Comparison of ENCODE assay signal across 7 mouse cellular contexts in the genomic region with DNA sequence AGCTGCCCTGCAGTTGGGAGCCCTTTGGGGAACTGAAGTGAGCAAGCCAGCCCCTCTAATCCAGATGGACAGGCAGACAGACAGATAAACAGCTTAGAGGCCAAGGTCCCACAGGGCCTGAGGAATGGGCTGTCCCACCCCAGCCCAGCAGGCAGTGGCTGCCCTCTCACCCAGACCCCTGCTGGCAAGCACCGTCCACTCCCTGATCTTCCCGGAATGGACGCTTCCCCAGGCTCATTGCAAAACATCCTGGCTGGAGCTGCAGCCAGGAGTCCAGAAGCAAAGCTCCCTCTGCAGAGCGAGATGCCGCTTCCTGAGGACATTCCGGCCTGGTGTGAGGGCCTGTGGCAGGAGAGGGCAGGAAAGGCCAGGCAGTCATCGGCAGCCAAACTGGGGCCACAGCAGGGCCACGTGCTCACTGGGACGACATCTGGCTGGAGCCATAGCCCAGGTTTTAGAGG.
DNase-seq lines count a peak whose midpoint lies in the region; ATAC-seq and TF ChIP-seq lines count a peak whose summit lies in the region.

No protein-coding gene starts in this region.

- H3K27me3 ChIP-seq in heart, embryonic 15.5 days: no peaks in the 10 kb centered on the region
- no peaks in the 10 kb centered on the region for H3K27me3 ChIP-seq in kidney, postnatal 0 days (ENCODE audit: insufficient read depth, low read length)
- H3K27me3 ChIP-seq in stomach, embryonic 15.5 days (replicated peaks): no peaks in the 10 kb centered on the region

- H3K4me2 ChIP-seq in heart, embryonic 15.5 days: no peak overlapping the region
- no peak overlapping the region for H3K4me2 ChIP-seq in kidney, postnatal 0 days (ENCODE audit: low read length)
- H3K4me2 ChIP-seq in stomach, embryonic 15.5 days: peak overlapping the region; percentile 22

- TF ChIP-seq POLR2A in embryonic fibroblast, embryonic 13.5 days (IDR thresholded peaks at IDR 0.05; ENCODE audit: low read depth, low read length): 0 out of 2 replicates have a peak, but pooled peaks have one; percentile 44

- no peak for TF ChIP-seq CTCF in embryonic fibroblast, embryonic 13.5 days (IDR thresholded peaks at IDR 0.05; ENCODE audit: borderline replicate concordance, insufficient read depth, low read length)
- peak; percentile 56 for TF ChIP-seq CTCF in kidney, postnatal 0 days (IDR thresholded peaks at IDR 0.05; ENCODE audit: low read depth)

- H3K4me1 ChIP-seq in embryonic fibroblast, embryonic 13.5 days (ENCODE audit: control insufficient read depth, insufficient read depth, low read length): peaks cover 6% of the 10 kb centered on the region
- peaks cover 38% of the 10 kb centered on the region for H3K4me1 ChIP-seq in heart, embryonic 15.5 days (replicated peaks)
- H3K4me1 ChIP-seq in kidney, postnatal 0 days (replicated peaks; ENCODE audit: insufficient read depth, low read length): no peaks in the 10 kb centered on the region
- H3K4me1 ChIP-seq in stomach, embryonic 15.5 days: peaks cover 15% of the 10 kb centered on the region

- peak; percentile 82 for DNase-seq in adrenal gland, postnatal 10 days
- peak; percentile 72 for DNase-seq in kidney, postnatal 0 days (ENCODE audit: low spot score)
- peak; percentile 80 for DNase-seq in lung, postnatal 14 days
- no peak for DNase-seq in T-cell, adult 2 months (ENCODE audit: low spot score)

- no peaks in the 10 kb centered on the region for H3K36me3 ChIP-seq in heart, embryonic 15.5 days
- H3K36me3 ChIP-seq in kidney, postnatal 0 days (ENCODE audit: insufficient read depth, low read length): no peaks in the 10 kb centered on the region
- H3K36me3 ChIP-seq in stomach, embryonic 15.5 days: no peaks in the 10 kb centered on the region

- 12% methylated on average over 9 of the region's 9 CpGs for WGBS in heart, embryonic 15.5 days
- WGBS in kidney, postnatal 0 days: 8% methylated on average over 9 of the region's 9 CpGs
- WGBS in stomach, embryonic 15.5 days: 25% methylated on average over 9 of the region's 9 CpGs

- H3K9me3 ChIP-seq in heart, embryonic 15.5 days (replicated peaks): no peaks in the 10 kb centered on the region
- no peaks in the 10 kb centered on the region for H3K9me3 ChIP-seq in kidney, postnatal 0 days (replicated peaks; ENCODE audit: low read length)
- no peaks in the 10 kb centered on the region for H3K9me3 ChIP-seq in stomach, embryonic 15.5 days

- ATAC-seq in heart, embryonic 15.5 days (replicated peaks; ENCODE audit: insufficient number of reproducible peaks, insufficient read depth, low FRiP score, low read depth): peak; percentile 60; the same call in 1 of the 2 replicates
- ATAC-seq in kidney, postnatal 0 days (replicated peaks; ENCODE audit: low FRiP score, low read depth): peak; percentile 47; the same call in 1 of the 2 replicates
- ATAC-seq in stomach, embryonic 15.5 days (ENCODE audit: insufficient read depth, low FRiP score, low read depth): peak; percentile 24; the same call in 1 of the 2 replicates

- H3K4me3 ChIP-seq in embryonic fibroblast, embryonic 13.5 days (ENCODE audit: insufficient read depth, low read length): no peak overlapping the region
- no peak overlapping the region for H3K4me3 ChIP-seq in heart, embryonic 15.5 days
- no peak overlapping the region for H3K4me3 ChIP-seq in kidney, postnatal 0 days (replicated peaks; ENCODE audit: low read depth, low read length)
- no peak overlapping the region for H3K4me3 ChIP-seq in stomach, embryonic 15.5 days (replicated peaks)

- H3K9ac ChIP-seq in heart, embryonic 15.5 days: no peak overlapping the region
- H3K9ac ChIP-seq in kidney, postnatal 0 days (ENCODE audit: low read depth, low read length): no peak overlapping the region
- H3K9ac ChIP-seq in stomach, embryonic 15.5 days: no peak overlapping the region

- H3K27ac ChIP-seq in embryonic fibroblast, embryonic 13.5 days (ENCODE audit: insufficient read depth, low read length): peak overlapping the region; percentile 76
- peak overlapping the region; percentile 70 for H3K27ac ChIP-seq in heart, embryonic 15.5 days
- H3K27ac ChIP-seq in kidney, postnatal 0 days: peak overlapping the region; percentile 47
- H3K27ac ChIP-seq in stomach, embryonic 15.5 days: peak overlapping the region; percentile 64
